Mouse (Mus musculus) CD4-positive, CD25-positive, alpha-beta regulatory T cell, adult 4 months (primary cell): ENCODE results near the gene Klrg2. TPM values are rescaled to one million over a fixed set of nuclear protein-coding genes. Genes with fewer than 3 reads are reported as not detected.

ENCODE experiments used
- ATAC-seq: one replicate; pipeline ENCODE4 v1.8.0; 2017
- polyA plus RNA-seq, 2 experiments: library from polyadenylated mRNA; unstranded; fragments of 100-300 nt; shearing (Covaris generic); gene quantifications; one replicate each; pipeline ENCODE4 v1.2.1; 2017

Klrg2 gene
- polyA plus RNA-seq, 2 experiments from 2014 or later = not detected

DNA sequence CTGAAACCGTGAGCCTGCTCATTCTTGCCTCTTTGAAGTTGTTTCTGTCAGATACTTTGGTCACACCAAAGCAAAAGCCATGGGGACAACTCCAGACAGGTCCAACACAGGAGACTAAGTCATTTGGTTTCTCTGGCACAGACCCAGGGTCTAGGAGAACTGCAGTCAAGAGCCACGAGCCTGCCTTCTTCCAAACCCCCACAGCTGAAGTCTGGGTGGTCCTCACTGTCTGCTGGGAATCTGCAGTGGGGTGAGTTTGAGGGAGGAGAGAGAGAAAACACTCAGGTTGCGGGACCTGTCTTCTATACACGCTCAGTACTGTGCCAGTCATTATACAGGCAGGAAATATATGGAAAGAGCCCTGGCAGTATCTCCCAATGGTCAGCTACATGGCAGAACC, 9.6 kb downstream of the Klrg2 start:
- ATAC-seq = no peak

DNA sequence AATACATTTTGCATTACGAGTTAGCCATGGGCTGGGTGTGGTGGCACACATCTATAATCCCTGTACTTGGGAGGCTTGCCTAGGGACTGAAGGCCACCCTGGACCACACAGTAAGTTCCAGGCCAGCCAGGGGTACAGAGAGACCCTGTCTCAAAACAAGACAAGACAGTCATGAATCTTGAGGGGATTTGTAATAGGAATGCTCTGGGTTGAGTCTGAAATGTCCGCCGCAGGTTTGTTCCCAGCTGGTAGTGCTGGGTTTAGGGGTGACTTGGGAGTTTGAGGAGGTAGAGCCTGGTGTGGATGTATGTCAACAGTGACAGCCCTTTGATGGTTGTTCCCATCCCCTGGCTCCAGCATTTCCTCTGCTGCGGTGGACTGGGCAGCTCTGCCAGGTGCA, 10.0 kb downstream of the Klrg2 start:
- no peak for ATAC-seq

DNA sequence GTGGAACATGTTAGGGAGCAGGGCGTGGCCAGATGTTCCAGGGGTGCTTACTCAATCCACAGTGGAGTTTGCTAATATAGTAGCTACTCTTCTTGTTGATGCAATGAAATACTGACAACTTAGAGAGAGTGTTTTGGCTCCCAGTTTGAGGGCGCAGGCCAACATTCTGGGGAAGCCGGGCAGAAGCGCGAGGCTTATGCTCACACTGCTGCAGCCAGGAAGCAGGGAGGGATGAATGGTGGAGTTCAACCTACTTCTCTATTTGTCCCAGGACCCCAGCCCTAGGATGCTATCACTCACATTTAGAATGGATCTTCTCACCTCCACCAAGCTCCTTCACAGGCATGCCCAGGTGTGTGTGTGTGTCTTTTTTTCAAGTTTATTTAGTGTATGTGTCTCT, 11.0 kb downstream of the Klrg2 start:
- no peak for ATAC-seq

DNA sequence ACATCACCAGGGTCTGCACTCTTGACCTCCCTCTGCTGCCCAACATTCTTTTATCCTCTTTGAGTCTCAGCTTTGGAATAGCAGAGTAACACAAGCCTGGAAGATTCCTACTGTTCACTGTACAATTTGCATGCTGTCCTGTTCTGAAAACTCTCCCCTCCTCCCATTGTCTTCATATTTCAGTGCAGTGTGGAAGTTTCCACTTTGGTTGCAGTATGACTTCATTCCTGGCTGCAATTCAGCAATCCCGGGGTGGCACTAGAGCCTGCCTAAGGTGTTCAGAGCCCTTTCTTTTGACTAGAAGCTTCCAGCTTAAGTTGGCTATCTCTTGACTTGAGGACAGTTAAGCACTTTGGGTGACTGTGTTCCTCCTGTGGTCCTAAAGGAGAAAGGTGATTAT, 12.6 kb downstream of the Klrg2 start:
- ATAC-seq = no peak

DNA sequence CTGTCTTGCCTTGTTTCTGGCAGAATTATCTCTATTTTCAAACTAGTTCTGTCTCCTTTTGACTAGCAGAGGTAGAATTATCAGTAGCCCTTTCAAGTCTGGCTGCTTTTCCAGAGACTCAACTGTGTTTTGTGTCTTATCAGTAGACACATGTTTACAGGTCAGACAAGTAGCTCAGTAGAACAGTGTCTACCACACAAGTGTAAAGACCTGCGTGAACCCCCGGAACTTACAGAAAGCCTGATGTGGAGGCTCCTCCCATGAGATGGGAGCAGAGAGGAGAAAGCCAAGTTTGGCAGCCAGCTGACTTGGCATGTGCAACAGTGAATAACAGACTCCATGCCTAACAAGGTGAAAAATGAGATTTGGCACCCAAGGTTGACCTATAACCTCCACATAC, 13.6 kb downstream of the Klrg2 start:
- ATAC-seq = no peak

DNA sequence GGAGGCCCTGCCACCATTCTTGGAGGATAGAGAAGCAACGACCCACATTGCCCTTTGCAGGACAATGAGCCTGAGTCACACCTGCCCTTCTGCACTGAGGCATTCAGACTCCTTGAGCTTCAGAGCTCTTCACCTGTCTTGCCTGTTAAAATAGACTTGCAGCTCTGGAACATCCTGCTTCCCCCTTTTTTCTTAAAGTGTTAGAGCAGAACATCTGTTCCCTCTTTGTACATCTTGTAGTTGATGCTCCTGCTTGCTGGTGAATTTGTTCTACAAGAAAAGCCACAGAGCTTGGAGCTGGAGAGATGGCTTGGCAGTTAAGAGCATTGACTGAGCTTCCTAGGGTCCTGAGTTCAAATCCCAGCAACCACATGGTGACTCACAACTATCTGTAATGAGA, 14.6 kb downstream of the Klrg2 start:
- no peak for ATAC-seq

DNA sequence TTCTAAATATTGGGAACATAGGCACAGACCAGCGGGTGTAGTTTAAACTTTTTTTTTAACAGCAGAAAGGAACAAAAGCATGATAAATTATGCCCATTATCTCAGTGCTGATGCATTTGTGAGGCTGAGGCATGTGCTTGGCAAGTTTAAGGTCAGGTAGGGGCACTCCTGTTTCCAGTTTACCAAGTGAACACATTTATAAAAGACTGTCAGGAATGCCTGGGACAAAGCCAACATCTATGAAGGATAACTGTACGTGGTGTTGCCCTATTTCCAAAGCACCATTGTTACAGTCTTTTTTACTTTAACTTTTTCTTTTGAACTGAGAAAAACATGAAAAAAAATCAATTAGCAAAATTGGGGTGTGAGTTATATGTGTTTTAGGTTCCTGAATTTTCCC, 27.1 kb downstream of the Klrg2 start:
- no peak for ATAC-seq

DNA sequence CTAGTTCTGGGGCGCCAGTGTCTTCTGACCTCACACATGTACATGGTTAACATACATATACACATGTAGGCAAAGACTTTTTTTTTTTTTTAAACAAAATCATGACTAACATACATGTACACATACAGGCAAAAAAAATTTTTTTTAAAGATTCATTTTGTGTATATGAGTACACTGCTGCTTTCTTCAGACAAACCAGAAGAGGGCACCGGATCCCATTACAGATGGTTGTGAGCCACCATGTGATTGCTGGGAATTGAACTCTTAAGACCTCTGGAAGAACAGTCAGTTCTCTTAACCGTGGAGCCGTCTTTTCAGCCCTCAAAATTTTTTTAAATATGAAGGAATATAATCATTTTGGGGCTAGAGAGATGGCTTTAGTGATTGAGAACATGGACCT, 39.6 kb downstream of the Klrg2 start:
- no peak for ATAC-seq

DNA sequence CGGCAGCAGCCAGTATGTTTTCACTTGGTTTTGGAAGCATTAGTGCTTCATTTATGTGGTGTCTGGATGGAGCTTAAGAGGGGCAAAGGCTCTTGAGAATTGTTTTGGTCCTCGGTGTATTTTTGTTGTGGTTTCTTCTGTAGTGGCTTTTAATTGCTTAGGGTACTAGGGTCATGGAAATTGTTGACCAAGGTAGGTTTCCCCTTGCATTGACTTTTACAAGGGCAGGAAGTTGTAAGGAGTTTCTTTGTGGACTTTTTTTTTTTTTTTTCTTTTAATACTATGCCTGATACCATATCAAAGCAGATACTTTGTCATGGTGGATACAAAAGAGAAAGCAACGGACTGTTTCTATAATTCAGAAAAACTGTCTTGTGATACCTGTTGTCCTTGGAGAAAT, 55.3 kb downstream of the Klrg2 start:
- ATAC-seq = peak; percentile 78

DNA sequence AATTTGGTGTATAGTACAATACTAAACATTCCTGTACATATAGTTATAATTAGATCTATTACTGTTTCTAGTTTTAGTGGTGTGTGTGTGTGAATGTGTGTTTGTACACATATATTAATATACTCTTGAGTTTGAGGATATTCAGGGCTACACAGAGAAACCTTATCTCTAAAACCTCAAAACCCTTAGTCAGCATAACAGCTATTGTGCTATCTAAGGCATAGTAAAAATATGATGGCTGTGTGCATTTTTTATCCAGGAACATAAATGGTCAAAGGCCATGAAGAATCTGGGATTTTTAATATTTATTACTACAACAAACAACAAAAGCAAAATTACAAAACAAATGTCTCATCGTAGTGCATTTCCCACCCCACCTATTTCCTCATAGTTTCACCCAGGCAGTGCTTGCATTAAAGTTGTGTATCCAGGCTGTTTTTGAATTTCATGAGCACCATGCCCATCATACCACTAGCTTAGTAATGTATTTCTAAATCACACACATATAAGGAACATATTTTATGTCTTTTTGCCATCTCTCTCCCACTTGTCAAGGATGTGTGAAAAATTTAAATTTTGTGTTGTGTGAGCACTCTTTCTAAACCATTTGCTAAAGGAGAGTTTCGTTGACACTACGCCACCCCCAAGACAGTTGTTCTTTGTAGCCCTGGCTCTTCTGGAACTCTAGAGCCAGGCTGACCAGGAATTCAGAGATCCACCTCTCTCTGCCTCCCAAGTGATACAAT, 56.8 kb downstream of the Klrg2 start:
- ATAC-seq = no peak

DNA sequence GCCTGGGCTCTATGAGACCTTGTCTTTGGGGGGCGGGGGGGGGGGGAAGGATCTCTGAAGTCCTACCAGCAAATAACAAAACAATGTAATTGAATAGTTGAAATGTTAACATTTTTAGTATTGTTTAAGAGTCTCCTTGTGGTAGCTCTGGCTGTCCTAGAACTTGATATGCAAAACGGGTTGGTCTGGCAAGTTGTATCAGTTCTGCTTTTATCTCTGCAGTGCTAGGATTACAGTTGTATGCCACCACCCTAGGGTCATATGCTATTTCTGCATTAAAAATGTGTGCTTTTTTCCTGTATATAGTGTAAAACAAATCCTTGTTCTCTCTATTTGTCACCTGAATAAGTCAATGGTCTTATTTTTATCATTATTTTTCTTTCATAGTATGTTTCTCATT, 60.9 kb downstream of the Klrg2 start:
- no peak for ATAC-seq

Other genes with a start within 250 kb of the Klrg2 start
- gene Ubn2, start 203.3 kb downstream of the Klrg2 start, polyA plus RNA-seq = 10 to 100 TPM; 26.7 to 30.2 TPM
- 10 to 100 TPM; 56.6 to 59.6 TPM for gene Fmc1, start 103.7 kb downstream of the Klrg2 start, polyA plus RNA-seq
- 100 to 1,000 TPM; 124 to 191 TPM for gene Luc7l2, start 85.9 kb downstream of the Klrg2 start, polyA plus RNA-seq
- gene Clec2l, start 25.8 kb upstream of the Klrg2 start, polyA plus RNA-seq = not detected
- gene Tbxas1, start 238.2 kb upstream of the Klrg2 start, polyA plus RNA-seq = under 1 TPM in 1 of 2 experiments, not detected in 1; 0.91 TPM
- 10 to 100 TPM; 16.1 to 16.5 TPM for gene Hipk2, start 238.9 kb upstream of the Klrg2 start, polyA plus RNA-seq